Mouse (Mus musculus) midbrain, embryonic 11.5 days (tissue): ENCODE measurements at regions not wholly inside any gene's neighbourhood (a gene's known extent, or its start where the extent isn't known, plus 50 kb on each side); places are given as distances from the start of the nearest gene placed in this dataset.

Source experiments
- ATAC-seq: fragments of 200-750 bp; cut with Nextera tagmentation; 2 replicates; pipeline ENCODE4 v1.8.0; 2017; ENCODE audit warnings: moderate TSS enrichment, moderate library complexity; ENCODE audit not compliant: low FRiP score
- DNase-seq: peaks from one replicate; pipeline ENCODE4 v3.0.0; 2015; ENCODE audit warnings: low spot score; ENCODE audit errors: missing footprints
- H3K27ac ChIP-seq: fragments of 300-500 bp; sonication (generic); 2 replicates; pipeline ENCODE4 v1.5.1; 2014; ENCODE audit warnings: low read depth, low read length
- H3K27me3 ChIP-seq: fragments of 300-500 bp; sonication (generic); 2 replicates; pipeline ENCODE4 v1.6.1; 2014; ENCODE audit warnings: mild to moderate bottlenecking, low read length, moderate library complexity, mixed read lengths; ENCODE audit not compliant: control insufficient read depth, insufficient read depth
- H3K36me3 ChIP-seq: fragments of 300-500 bp; sonication (generic); 2 replicates; pipeline ENCODE4 v1.6.1; 2014; ENCODE audit warnings: mild to moderate bottlenecking, low read length, moderate library complexity, mixed read lengths; ENCODE audit not compliant: control insufficient read depth, insufficient read depth
- H3K4me1 ChIP-seq: fragments of 300-500 bp; sonication (generic); 2 replicates; pipeline ENCODE4 v1.6.1; 2014; ENCODE audit warnings: low read length; ENCODE audit not compliant: control insufficient read depth, insufficient read depth
- H3K4me2 ChIP-seq: fragments of 300-500 bp; sonication (generic); 2 replicates; pipeline ENCODE4 v1.6.1; 2014; ENCODE audit warnings: mild to moderate bottlenecking, moderate library complexity
- H3K4me3 ChIP-seq: fragments of 300-500 bp; sonication (generic); 2 replicates; pipeline ENCODE4 v1.5.1; 2014; ENCODE audit warnings: low read depth, low read length
- H3K9ac ChIP-seq: fragments of 300-500 bp; sonication (generic); 2 replicates; pipeline ENCODE4 v1.6.1; 2014; ENCODE audit warnings: low read length
- H3K9me3 ChIP-seq: fragments of 300-500 bp; sonication (generic); 2 replicates; pipeline ENCODE4 v1.6.1; 2016; ENCODE audit warnings: low read length; ENCODE audit not compliant: control insufficient read depth
- WGBS: fragments of 180-500 bp; shearing (Covaris S2); extraction: QIAGEN DNeasy Blood & Tissue Kit; methylation state at CpG from one replicate; pipeline ENCODE4 v1.1.7; 2014; 5-methylcytosine and 5-hydroxymethylcytosine counted together

DNA sequence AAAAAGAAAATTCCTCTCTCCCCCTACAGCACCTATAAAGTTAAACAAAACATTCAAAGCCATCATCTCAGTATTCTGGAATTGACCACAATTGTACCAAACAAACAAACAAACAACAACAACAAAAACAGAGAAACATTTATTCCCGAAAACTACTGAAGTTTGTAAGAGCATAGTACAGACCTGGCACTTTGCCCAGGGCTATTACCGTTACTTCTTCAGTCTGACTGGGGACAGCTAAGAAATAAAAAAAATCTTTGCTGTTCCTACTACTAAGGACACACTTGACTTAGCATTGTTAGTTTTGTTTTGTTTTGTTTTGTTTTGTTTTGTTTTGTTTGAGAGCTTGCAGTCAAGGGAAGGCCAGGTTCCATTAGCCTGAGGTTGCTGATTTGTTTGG lies 113.0 kb upstream of the Acvr2a start:
- ATAC-seq: no peak
- Histone ChIP-seq H3K27me3 (no peaks in the 10 kb centered on the region), H3K36me3 (no peaks in the 10 kb centered on the region), H3K4me2 (no peak overlapping the region), H3K9ac (no peak overlapping the region), H3K27ac (no peak overlapping the region), H3K9me3 (no peaks in the 10 kb centered on the region), H3K4me3 (no peak overlapping the region), H3K4me1 (peaks cover 1% of the 10 kb centered on the region)
- no peak for DNase-seq
- WGBS: 84% methylated on average over 2 of the region's 2 CpGs

DNA sequence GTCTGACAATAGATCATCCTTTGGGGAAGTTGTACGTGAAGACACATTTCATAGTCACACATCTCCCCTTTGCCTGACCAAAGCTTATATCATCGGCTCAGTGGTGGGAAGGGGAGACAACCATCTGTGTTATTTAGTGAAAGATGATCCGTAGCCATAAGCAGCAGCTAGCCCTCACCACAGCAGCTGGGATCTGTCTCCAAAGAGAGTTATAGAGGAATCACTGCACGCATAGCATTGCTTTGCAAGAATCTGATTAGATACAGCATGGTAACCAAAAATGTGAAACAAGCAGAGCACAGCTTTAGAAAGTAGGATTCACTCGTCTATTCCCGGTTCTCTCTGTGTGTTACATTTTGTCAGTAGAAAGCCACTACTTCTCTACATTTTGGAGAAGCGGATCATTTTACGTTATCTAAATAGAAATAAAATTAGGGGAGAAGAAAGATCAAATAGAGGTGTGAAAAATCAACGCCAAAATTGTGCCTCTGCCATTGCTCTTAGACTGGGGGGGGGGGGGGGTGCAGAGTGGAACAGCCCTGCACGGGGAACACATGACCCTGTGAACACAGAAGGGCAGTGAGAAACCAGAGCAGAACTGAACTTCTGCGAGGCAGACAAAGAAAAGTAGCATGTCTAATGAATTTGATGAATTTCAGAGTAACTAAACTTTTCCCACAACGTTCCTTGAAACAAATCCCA lies 108.7 kb upstream of the Acvr2a start:
- Histone ChIP-seq H3K4me1 (peaks cover 7% of the 10 kb centered on the region), H3K9me3 (no peaks in the 10 kb centered on the region), H3K9ac (no peak overlapping the region), H3K27ac (no peak overlapping the region), H3K36me3 (no peaks in the 10 kb centered on the region), H3K4me2 (no peak overlapping the region), H3K27me3 (no peaks in the 10 kb centered on the region), H3K4me3 (no peak overlapping the region)
- ATAC-seq: no peak
- no peak for DNase-seq
- 70% methylated on average over 12 of the region's 12 CpGs for WGBS

DNA sequence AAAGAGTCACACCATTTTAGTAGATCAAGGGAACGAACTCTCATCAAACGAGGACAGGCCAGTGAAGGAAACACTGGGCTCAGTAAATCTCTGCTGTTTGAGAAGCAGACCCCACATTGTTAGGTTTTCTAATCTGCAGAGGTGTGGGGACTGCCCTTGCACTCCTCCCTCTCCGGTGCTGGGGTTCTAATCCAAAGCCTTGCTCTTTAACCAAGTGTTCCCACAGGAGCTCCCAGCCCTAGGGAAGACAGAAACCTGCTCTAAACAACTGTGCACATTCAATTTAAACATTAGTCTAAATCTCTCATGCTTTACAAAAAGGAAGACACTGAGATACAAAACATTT lies 108.1 kb upstream of the Acvr2a start:
- Histone ChIP-seq H3K27me3 (no peaks in the 10 kb centered on the region), H3K4me2 (no peak overlapping the region), H3K36me3 (no peaks in the 10 kb centered on the region), H3K4me3 (no peak overlapping the region), H3K9ac (no peak overlapping the region), H3K9me3 (no peaks in the 10 kb centered on the region), H3K4me1 (peaks cover 7% of the 10 kb centered on the region), H3K27ac (no peak overlapping the region)
- 38% methylated on average over 3 of the region's 3 CpGs for WGBS
- DNase-seq (no peak), ATAC-seq (0 out of 2 replicates have a peak, but pooled peaks have one; percentile 9)

DNA sequence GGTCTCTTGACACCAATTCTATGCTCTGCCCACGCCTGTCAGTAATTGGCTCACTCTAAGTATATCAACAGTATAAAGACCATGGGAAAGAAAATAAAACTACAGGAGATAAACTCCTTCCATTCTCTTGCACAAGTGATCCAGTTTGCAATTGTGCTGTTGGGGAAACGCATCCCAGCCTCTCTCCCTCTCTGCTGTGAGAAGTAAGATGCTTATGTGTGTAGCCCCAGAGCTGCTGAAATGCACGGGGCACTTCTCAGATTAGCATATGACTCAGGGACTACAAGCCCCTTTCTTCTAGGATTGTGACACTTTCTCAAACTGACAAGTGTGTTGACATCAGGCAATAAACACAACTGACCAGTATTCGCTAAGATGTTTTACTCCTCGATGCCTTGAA lies 107.7 kb upstream of the Acvr2a start:
- ATAC-seq: peak; percentile 63
- Histone ChIP-seq H3K4me1 (peaks cover 7% of the 10 kb centered on the region), H3K27me3 (no peaks in the 10 kb centered on the region), H3K4me2 (no peak overlapping the region), H3K4me3 (no peak overlapping the region), H3K36me3 (no peaks in the 10 kb centered on the region), H3K27ac (no peak overlapping the region), H3K9me3 (no peaks in the 10 kb centered on the region), H3K9ac (no peak overlapping the region)
- 40% methylated on average over 5 of the region's 5 CpGs for WGBS
- no peak for DNase-seq

DNA sequence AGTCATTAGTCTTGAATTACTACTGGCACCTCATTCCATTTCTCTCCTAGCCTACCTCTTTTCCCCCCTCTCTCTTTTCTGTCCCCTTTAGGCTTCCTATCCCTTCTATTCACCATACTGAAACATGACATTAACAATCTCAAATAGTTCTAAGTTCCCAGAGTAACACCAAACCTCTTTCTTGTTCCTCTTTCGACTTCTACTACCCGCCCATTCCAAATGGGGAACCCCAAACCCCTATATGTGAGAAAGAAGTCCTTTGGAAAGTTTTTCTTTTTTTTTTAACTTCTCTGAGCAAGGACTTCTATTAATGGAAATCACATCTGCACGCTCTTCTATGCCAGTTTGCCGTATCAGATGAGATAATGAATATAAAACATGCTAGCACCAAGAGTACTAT lies 97.7 kb upstream of the Acvr2a start:
- H3K4me2 ChIP-seq: no peak overlapping the region
- no peak overlapping the region for H3K4me3 ChIP-seq
- ATAC-seq (no peak), DNase-seq (no peak)
- 87% methylated on average over 4 of the region's 4 CpGs for WGBS
- no peaks in the 10 kb centered on the region for H3K9me3 ChIP-seq
- no peak overlapping the region for H3K27ac ChIP-seq
- H3K4me1 ChIP-seq: no peaks in the 10 kb centered on the region
- H3K9ac ChIP-seq: no peak overlapping the region
- no peaks in the 10 kb centered on the region for H3K36me3 ChIP-seq
- no peaks in the 10 kb centered on the region for H3K27me3 ChIP-seq

DNA sequence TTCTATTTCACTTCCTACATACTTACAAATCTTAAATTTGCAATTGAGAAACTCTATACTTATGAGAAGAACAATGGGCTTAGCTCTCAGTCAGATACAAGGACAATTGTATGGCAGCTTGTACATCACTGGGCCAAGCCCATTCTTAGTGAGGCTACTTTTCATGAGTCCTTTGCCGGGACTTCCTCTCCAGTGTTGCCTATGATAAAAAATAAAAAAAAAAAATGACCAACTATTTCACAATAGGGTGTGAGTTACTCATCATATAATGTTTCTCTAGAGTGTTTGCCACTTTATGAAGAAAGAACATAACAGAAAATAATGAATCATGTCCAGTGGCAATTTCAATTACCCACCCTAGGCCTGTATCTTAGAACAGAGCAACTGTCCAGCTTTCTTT lies 96.1 kb upstream of the Acvr2a start:
- ATAC-seq: no peak
- DNase-seq: no peak
- H3K27me3 ChIP-seq: no peaks in the 10 kb centered on the region
- no peak overlapping the region for H3K4me3 ChIP-seq
- H3K4me1 ChIP-seq: no peaks in the 10 kb centered on the region
- WGBS: 89% methylated on average over 1 of the region's 1 CpGs
- no peaks in the 10 kb centered on the region for H3K9me3 ChIP-seq
- no peak overlapping the region for H3K27ac ChIP-seq
- no peak overlapping the region for H3K9ac ChIP-seq
- H3K4me2 ChIP-seq: no peak overlapping the region
- H3K36me3 ChIP-seq: no peaks in the 10 kb centered on the region

DNA sequence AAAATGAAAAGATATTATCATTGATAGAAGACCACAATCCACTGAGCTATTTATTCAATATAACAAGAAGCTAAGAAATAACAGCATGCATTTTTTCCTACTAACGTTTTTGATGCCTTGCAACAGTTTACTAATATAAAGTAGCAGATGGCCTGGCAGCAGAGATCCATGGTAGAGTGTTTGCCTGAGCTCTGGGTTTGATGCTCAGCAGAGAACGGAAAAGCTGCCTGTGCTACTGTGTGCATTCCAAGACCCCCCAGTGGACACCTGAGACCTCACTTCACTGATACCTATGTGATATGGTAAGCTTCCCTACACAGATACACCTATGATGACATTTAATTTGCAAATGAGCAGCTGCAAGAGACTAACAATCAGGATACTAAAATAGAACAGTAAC lies 95.6 kb upstream of the Acvr2a start:
- H3K4me2 ChIP-seq: no peak overlapping the region
- H3K36me3 ChIP-seq: no peaks in the 10 kb centered on the region
- no peaks in the 10 kb centered on the region for H3K27me3 ChIP-seq
- no peak for DNase-seq
- H3K27ac ChIP-seq: no peak overlapping the region
- no peaks in the 10 kb centered on the region for H3K9me3 ChIP-seq
- WGBS: 84% methylated on average over 2 of the region's 2 CpGs
- H3K4me3 ChIP-seq: no peak overlapping the region
- no peak for ATAC-seq
- H3K4me1 ChIP-seq: no peaks in the 10 kb centered on the region
- H3K9ac ChIP-seq: no peak overlapping the region

DNA sequence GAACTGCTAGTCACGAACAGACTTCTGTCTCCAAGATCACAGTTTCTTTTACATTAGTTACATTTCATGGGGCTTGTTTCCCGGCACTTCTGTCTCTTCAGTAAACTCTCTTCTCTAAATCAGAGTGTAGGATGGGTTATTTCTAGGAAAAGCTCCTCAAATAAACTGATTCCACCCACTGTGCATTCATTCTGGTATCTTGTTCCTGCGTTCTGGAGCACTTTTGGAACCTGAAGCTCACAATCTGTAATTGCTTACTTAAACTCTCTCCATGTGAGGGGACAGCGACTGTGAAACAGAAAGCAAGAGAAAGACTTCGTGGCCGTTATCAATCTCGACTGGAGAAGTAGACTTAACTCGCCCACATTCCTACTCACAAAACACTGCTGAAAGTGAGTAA lies 83.1 kb upstream of the Acvr2a start:
- DNase-seq (peak; percentile 70), ATAC-seq (no peak)
- H3K4me1 ChIP-seq: no peaks in the 10 kb centered on the region

DNA sequence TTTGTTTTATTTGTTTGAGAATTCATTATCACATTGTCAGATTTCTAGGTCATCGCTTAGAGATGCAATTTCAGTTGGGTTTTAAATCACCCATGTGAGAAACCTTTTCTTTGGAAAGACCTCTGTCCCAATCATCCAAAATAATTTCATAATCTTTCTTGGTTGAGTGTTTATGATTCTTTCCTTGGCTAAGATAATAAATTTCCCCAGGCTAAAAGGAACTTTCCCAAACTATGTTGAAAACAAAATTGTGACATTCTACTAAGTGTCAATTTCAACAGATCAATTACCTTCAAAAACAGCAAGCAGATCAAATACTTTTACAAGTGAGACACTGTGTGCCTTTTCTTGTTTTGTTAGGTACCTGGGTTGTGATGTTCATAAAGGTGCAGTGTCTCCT lies 80.0 kb upstream of the Acvr2a start:
- WGBS: 98% methylated on average over 1 of the region's 1 CpGs
- no peak overlapping the region for H3K27ac ChIP-seq
- H3K9me3 ChIP-seq: no peaks in the 10 kb centered on the region
- H3K36me3 ChIP-seq: no peaks in the 10 kb centered on the region
- no peak overlapping the region for H3K4me3 ChIP-seq
- ATAC-seq (no peak), DNase-seq (no peak)
- H3K4me2 ChIP-seq: no peak overlapping the region
- H3K9ac ChIP-seq: no peak overlapping the region
- no peaks in the 10 kb centered on the region; the same call in 1 of the 2 replicates for H3K4me1 ChIP-seq
- H3K27me3 ChIP-seq: no peaks in the 10 kb centered on the region

More for the DNA sequence above, 83.1 kb upstream of the Acvr2a start:
- H3K27ac ChIP-seq: no peak overlapping the region
- 75% methylated on average over 8 of the region's 8 CpGs for WGBS
- no peak overlapping the region for H3K4me2 ChIP-seq
- H3K36me3 ChIP-seq: no peaks in the 10 kb centered on the region
- H3K4me3 ChIP-seq: no peak overlapping the region
- no peak overlapping the region for H3K9ac ChIP-seq
- no peaks in the 10 kb centered on the region for H3K9me3 ChIP-seq
- H3K27me3 ChIP-seq: no peaks in the 10 kb centered on the region
